Mouse (Mus musculus) C2C12 (cell line): ENCODE results near the gene Ifitm10.

Source experiments
- CEBPB ChIP-seq: IDR thresholded peaks from one replicate; pipeline ENCODE4 v1.6.1; 2011; ENCODE audit warnings: low read depth, mild to moderate bottlenecking, control low read depth, moderate library complexity
- CTCF ChIP-seq: IDR thresholded peaks from one replicate; pipeline ENCODE4 v1.5.1; 2011; ENCODE audit not compliant: control insufficient read depth, insufficient read depth, insufficient read length
- FOSL1 ChIP-seq: IDR thresholded peaks from one replicate; pipeline ENCODE4 v1.8.0; 2011; ENCODE audit warnings: mild to moderate bottlenecking, low read length; ENCODE audit not compliant: poor library complexity, insufficient read depth, severe bottlenecking
- MAX ChIP-seq: IDR thresholded peaks from one replicate; pipeline ENCODE4 v1.6.1; 2011; ENCODE audit warnings: mild to moderate bottlenecking, control low read depth
- MYOG ChIP-seq: IDR thresholded peaks from one replicate; pipeline ENCODE4 v1.6.1; 2011; ENCODE audit not compliant: control insufficient read depth, insufficient read length; ENCODE audit errors: extremely low read depth

DNA sequence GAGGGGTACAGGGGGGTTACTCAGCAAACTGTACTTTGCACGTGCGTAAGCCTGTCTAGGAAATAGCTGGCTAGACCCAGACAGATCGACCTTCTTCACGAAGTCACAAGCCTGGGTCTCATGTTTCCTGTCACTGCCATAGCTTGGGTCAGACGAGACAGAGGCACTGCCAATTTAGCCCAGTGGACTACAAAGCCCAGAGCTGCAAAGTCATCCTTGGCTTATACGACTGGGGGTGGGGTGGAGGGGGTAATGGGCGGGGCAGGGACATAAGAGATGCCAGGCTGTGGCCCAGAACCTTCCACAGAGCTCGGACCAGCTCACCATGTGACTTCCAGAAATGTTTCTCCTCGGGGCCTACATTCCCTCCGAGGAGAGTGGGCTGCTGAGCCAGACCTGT lies 10.8 kb upstream of the Ifitm10 start:
- TF ChIP-seq CTCF: no peak
- TF ChIP-seq CEBPB: no peak
- no peak for TF ChIP-seq MYOG
- no peak for TF ChIP-seq FOSL1
- no peak for TF ChIP-seq MAX
